Mouse (Mus musculus) myocyte (in vitro differentiated cells): ENCODE measurements around the gene Hhatl. TPM values are rescaled to one million over a fixed set of nuclear protein-coding genes. Genes with fewer than 3 reads are reported as not detected.

Experiments
- H3K27me3 ChIP-seq: one replicate; pipeline ENCODE4 v1.6.1; 2011; ENCODE audit not compliant: control insufficient read depth, insufficient read depth, insufficient read length
- H3K36me3 ChIP-seq: one replicate; pipeline ENCODE4 v1.6.1; 2011; ENCODE audit not compliant: control insufficient read depth, insufficient read depth
- H3K4me2 ChIP-seq: one replicate; pipeline ENCODE4 v1.6.1; 2011; ENCODE audit warnings: low read depth, control low read depth
- H3K4me3 ChIP-seq: one replicate; pipeline ENCODE4 v1.5.1; 2011; ENCODE audit warnings: mild to moderate bottlenecking, control low read depth, moderate library complexity
- H3K79me2 ChIP-seq: one replicate; pipeline ENCODE4 v1.6.1; 2011; ENCODE audit not compliant: control insufficient read depth, insufficient read depth
- H3ac ChIP-seq: one replicate; pipeline ENCODE4 v1.6.1; 2011; ENCODE audit not compliant: control insufficient read depth, insufficient read length
- CEBPB ChIP-seq: IDR thresholded peaks from 2 replicates; pipeline ENCODE4 v1.6.1; 2011; ENCODE audit warnings: mild to moderate bottlenecking, moderate library complexity; ENCODE audit not compliant: poor library complexity, insufficient read depth, severe bottlenecking
- E2F4 ChIP-seq: IDR thresholded peaks from one replicate; pipeline ENCODE4 v1.6.1; 2011; ENCODE audit warnings: mild to moderate bottlenecking, control low read depth, moderate library complexity; ENCODE audit not compliant: insufficient read depth
- MAX ChIP-seq: IDR thresholded peaks from one replicate; pipeline ENCODE4 v1.6.1; 2011; ENCODE audit warnings: low read depth, mild to moderate bottlenecking, control low read depth
- MYOD1 ChIP-seq, 3 experiments: IDR thresholded peaks; one replicate each; pipeline ENCODE4 v1.6.1; 2011; ENCODE audit warnings: control low read depth in 2 of 3, low read depth in 2 of 3, mild to moderate bottlenecking in 2 of 3, moderate library complexity in 1 of 3; ENCODE audit not compliant: insufficient read length in 2 of 3, control insufficient read depth in 1 of 3
- MYOG ChIP-seq, 3 experiments: IDR thresholded peaks; one replicate each; pipeline ENCODE4 v1.6.1; 2011; ENCODE audit warnings: control low read depth in 2 of 3, low read depth in 2 of 3, mild to moderate bottlenecking in 2 of 3; ENCODE audit not compliant: insufficient read length in 2 of 3, control insufficient read depth in 1 of 3, insufficient read depth in 1 of 3
- POLR2A ChIP-seq: IDR thresholded peaks from one replicate; pipeline ENCODE4 v1.6.1; 2011; ENCODE audit warnings: low read depth, mild to moderate bottlenecking, control low read depth, moderate library complexity; ENCODE audit not compliant: insufficient read length
- POLR2AphosphoS2 ChIP-seq: IDR thresholded peaks from one replicate; pipeline ENCODE4 v1.6.1; 2011; ENCODE audit warnings: low read depth, control low read depth; ENCODE audit not compliant: insufficient read length
- REST ChIP-seq: IDR thresholded peaks from one replicate; pipeline ENCODE4 v1.6.1; 2011; ENCODE audit warnings: mild to moderate bottlenecking, control low read depth, moderate library complexity; ENCODE audit not compliant: insufficient read depth, insufficient read length
- SRF ChIP-seq: IDR thresholded peaks from one replicate; pipeline ENCODE4 v1.6.1; 2011; ENCODE audit warnings: low read depth; ENCODE audit not compliant: control insufficient read depth, insufficient read length
- TCF12 ChIP-seq: IDR thresholded peaks from one replicate; pipeline ENCODE4 v1.6.1; 2011; ENCODE audit warnings: mild to moderate bottlenecking, control low read depth; ENCODE audit not compliant: poor library complexity, insufficient read depth, severe bottlenecking
- TCF3 ChIP-seq: IDR thresholded peaks from one replicate; pipeline ENCODE4 v1.6.1; 2011; ENCODE audit warnings: low read depth, control low read depth; ENCODE audit not compliant: insufficient read length
- USF1 ChIP-seq: IDR thresholded peaks from one replicate; pipeline ENCODE4 v1.6.1; 2011; ENCODE audit warnings: low read depth, mild to moderate bottlenecking, control low read depth, moderate library complexity
- polyA plus RNA-seq: library from polyadenylated mRNA; unstranded; fragments of >200 nt; fragmentation: generic; extraction: Trizol; gene quantifications from one replicate; pipeline ENCODE4 v1.2.1, GENCODE M21; 2012; ENCODE audit warnings: missing spikeins

Hhatl gene
- polyA plus RNA-seq, 1 experiment: 1.9 TPM

DNA sequence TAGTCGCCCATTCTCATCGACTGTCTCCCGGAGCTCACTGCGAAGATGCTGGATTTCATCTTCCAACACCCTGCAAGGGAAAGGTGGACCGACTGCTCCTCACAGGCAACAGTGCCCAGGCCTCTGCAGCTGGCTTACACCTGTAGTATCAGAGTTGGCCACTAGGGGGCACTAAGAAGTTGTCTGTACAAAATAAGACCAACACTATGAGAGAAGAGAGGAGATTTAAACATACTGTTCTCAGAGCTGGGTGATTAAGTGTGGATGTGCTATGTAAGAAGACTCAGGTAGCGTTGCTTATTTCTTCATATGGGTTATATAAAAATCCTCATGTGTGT, 38.6 kb upstream of the Hhatl start:
- H3K27me3 ChIP-seq: peaks cover 9% of the 10 kb centered on the region
- no peak overlapping the region for H3K4me2 ChIP-seq
- TF ChIP-seq TCF12 (no peak), SRF (no peak), REST (no peak), MYOD1 (IDR thresholded peaks at IDR 0.05; ENCODE audit: control insufficient read depth in 1 of 3, insufficient read length in 2 of 3, low read depth in 2 of 3) (no peak), POLR2A (no peak), E2F4 (no peak), TCF3 (no peak)
- no peak overlapping the region for H3ac ChIP-seq
- H3K4me3 ChIP-seq: no peak overlapping the region
- no peaks in the 10 kb centered on the region for H3K36me3 ChIP-seq
- H3K79me2 ChIP-seq: no peaks in the 10 kb centered on the region

DNA sequence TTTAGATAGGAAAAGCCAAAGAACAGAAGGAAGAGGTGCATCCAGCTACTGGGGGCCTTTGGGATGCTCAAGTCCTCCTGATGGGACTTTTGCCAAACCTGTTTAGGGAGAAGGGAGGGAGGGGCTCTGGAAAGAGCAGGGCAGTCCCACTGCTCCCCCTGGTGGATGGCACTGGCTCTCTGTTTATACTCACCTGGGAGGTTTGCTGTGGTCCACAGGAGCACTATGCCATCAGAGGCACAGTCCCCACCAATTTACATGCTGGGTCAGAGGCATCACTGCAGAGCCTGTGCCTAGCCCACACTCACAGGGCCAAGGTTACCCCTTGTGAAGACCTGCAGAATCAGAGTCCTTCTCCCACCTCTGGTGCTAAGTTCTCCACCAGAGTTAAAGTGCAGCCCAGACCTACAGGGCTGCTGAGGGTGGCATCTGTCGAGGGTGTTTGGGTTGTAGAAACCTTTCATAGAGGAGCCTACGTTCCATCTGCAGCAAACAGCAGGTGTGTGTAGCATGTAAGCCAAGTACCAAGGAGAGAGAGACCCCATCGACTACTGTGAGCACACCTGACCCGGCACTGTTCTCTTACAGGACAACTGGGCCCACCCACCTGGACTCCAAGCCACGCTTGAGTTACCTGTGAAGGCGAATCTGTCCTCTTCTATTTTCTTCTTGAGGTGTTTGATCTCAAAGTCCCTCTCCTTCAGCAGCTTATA, 38.1 kb upstream of the Hhatl start:
- H3K79me2 ChIP-seq: no peaks in the 10 kb centered on the region
- no peak for TF ChIP-seq TCF3
- TF ChIP-seq MYOD1 (IDR thresholded peaks at IDR 0.05; ENCODE audit: control insufficient read depth in 1 of 3, insufficient read length in 2 of 3, low read depth in 2 of 3): no peak
- no peak for TF ChIP-seq CEBPB
- TF ChIP-seq POLR2A: no peak
- TF ChIP-seq USF1: no peak
- no peak for TF ChIP-seq TCF12
- TF ChIP-seq SRF: no peak
- no peak for TF ChIP-seq POLR2AphosphoS2
- no peak for TF ChIP-seq MAX
- TF ChIP-seq MYOG (IDR thresholded peaks at IDR 0.05; ENCODE audit: control insufficient read depth in 1 of 3, insufficient read depth in 1 of 3, insufficient read length in 2 of 3, low read depth in 2 of 3): no peak
- TF ChIP-seq E2F4: no peak
- peaks cover 9% of the 10 kb centered on the region for H3K27me3 ChIP-seq
- no peaks in the 10 kb centered on the region for H3K36me3 ChIP-seq
- no peak overlapping the region for H3ac ChIP-seq
- H3K4me2 ChIP-seq: no peak overlapping the region
- H3K4me3 ChIP-seq: no peak overlapping the region

DNA sequence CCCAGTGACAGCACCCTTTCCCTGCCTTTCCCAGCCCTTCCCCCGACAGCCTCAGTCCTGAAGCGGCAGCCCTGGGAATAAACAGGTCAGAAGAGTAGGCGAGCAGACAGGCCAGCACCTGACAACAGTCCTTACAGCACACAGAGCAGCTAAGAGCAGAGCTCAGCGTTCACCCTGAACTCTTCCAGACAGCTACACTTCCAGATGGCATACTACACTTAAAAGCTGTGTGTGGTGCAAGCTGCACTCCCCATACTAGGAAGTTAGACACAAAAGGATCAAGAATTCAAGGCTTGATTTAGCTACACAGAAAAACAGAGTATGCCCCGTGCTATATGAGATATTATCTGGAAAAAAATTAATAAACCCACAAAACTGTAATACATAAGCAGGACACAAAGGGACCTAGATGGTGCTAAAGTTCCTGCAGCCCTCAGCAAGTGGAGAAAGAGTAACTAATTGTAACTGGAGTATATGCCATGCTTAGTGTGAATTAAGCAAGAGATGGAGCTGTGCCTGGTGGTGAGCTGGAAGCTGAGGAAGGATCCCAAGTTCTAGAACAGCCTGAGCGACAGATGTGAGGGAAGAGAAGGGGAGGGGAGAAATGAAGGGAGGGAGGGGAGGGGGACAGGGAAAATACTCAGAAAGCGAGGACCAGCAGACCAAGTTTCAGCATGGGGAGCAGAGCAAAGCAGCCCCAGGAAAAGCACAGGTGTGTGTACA, 37.1 kb upstream of the Hhatl start:
- no peak for TF ChIP-seq POLR2AphosphoS2
- no peak for TF ChIP-seq TCF12
- no peak for TF ChIP-seq CEBPB
- TF ChIP-seq MYOD1 (IDR thresholded peaks at IDR 0.05; ENCODE audit: control insufficient read depth in 1 of 3, insufficient read length in 2 of 3, low read depth in 2 of 3): no peak
- TF ChIP-seq USF1: no peak
- TF ChIP-seq MYOG (IDR thresholded peaks at IDR 0.05; ENCODE audit: control insufficient read depth in 1 of 3, insufficient read depth in 1 of 3, insufficient read length in 2 of 3, low read depth in 2 of 3): no peak
- TF ChIP-seq REST: no peak
- TF ChIP-seq MAX: no peak
- TF ChIP-seq E2F4: no peak
- no peak for TF ChIP-seq TCF3
- Histone ChIP-seq H3K27me3 (peaks cover 9% of the 10 kb centered on the region), H3K79me2 (no peaks in the 10 kb centered on the region), H3ac (no peak overlapping the region), H3K4me3 (no peak overlapping the region), H3K36me3 (no peaks in the 10 kb centered on the region), H3K4me2 (no peak overlapping the region)

DNA sequence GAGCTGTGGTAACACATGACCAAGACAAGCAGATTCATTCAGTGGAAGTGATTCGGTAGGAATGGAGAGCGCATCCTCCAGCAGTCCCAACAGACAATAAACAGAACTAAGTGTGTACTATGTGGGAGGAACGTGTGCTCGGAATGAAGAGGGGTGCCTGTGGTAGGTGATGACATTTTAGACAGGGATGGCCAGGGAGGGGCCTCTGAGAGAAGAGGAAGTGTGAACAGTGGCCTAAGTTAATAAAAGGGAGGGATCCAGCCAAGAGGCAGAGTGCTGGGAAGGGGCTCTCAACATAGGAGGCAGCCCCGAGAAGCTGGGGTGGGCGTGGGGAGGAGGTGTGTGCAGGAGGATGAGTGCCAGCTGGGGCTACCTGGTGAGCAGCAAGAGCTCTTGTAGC, 36.0 kb upstream of the Hhatl start:
- TF ChIP-seq CEBPB (no peak), POLR2AphosphoS2 (no peak), MAX (no peak), TCF3 (no peak), TCF12 (no peak), MYOG (IDR thresholded peaks at IDR 0.05; ENCODE audit: control insufficient read depth in 1 of 3, insufficient read depth in 1 of 3, insufficient read length in 2 of 3, low read depth in 2 of 3) (no peak), MYOD1 (IDR thresholded peaks at IDR 0.05; ENCODE audit: control insufficient read depth in 1 of 3, insufficient read length in 2 of 3, low read depth in 2 of 3) (no peak), USF1 (no peak), E2F4 (no peak), SRF (no peak), POLR2A (no peak), REST (no peak)
- Histone ChIP-seq H3K36me3 (no peaks in the 10 kb centered on the region), H3K4me2 (no peak overlapping the region), H3K27me3 (peaks cover 2% of the 10 kb centered on the region), H3K79me2 (no peaks in the 10 kb centered on the region), H3K4me3 (no peak overlapping the region), H3ac (no peak overlapping the region)
